Mouse (Mus musculus): ENCODE measurements around the gene Gm21818.
"Not testable (repeated sequence)": the region's sequence is repeated elsewhere in the genome, so short reads cannot be mapped to it uniquely, and the experiment has no call there.

Gm21818 gene

DNA sequence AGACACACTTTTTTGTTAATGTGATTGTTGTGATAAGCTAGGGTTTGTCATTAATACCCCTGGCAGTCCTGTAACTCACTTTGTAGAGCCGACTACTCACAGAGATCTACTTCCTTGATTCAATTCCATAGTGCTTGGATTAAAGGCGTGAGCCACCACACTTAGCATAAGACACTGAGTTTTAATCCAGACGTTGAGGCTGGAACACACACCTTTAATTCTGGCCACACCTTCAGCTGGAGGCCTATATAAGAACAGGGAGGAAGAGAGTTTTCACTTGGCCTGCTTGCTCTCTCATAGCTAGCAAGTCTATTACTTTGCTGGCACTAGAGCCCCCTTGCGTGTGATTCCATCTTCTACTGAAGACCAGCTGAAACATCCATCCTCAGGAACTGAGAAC, at the start of gene Gm21818:
Gene Gm21818 (plus strand): TSS at position 301 of the 400 bp plus-strand sequence.
- DNase-seq (ENCODE audit: low spot score), result not testable (repeated sequence)

DNA sequence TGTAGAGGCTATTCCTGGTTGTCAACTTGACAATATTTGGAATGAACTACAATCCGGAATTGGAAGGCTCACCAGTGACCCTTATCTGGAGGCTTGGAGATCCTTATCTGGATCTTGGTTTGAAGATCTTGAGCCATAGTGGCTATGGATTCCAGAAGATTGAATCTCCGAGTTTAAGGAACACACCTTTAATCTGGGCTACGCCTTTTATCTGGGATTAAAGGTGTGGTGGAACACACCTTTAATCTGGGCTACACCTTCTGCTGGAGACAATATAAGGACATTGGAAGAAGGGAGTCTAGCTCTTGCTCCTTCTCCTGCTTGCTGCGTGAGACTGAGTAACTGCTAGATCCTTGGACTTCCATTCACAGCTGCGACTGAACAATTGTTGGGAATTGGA, 32.3 kb upstream of the Gm21818 start, which contains the start of gene Gm20767:
Gene Gm20767 (plus strand): TSS at position 301 of the 400 bp plus-strand sequence.
- DNase-seq (ENCODE audit: low spot score), result not testable (repeated sequence)

DNA sequence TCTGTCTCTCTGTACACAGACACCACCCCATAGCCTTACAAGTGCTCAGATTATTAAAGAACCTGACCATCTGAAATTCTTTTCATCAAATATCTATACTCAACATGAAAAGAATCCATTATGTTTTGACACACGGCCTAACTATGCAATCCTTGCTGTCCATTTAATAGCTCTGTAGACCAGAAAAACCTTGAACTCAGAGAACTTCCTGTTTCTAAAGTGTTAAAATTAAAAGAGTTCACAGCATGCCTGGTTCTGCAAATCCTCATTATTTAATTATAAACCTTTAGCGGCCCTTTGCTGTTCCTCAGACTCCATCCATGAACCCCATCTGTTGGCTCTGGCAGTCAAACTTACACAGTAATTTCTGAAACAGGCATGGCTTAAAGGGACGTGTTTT, 29.9 kb upstream of the Gm21818 start:
- DNase-seq (ENCODE audit: low spot score), result not testable (repeated sequence)

DNA sequence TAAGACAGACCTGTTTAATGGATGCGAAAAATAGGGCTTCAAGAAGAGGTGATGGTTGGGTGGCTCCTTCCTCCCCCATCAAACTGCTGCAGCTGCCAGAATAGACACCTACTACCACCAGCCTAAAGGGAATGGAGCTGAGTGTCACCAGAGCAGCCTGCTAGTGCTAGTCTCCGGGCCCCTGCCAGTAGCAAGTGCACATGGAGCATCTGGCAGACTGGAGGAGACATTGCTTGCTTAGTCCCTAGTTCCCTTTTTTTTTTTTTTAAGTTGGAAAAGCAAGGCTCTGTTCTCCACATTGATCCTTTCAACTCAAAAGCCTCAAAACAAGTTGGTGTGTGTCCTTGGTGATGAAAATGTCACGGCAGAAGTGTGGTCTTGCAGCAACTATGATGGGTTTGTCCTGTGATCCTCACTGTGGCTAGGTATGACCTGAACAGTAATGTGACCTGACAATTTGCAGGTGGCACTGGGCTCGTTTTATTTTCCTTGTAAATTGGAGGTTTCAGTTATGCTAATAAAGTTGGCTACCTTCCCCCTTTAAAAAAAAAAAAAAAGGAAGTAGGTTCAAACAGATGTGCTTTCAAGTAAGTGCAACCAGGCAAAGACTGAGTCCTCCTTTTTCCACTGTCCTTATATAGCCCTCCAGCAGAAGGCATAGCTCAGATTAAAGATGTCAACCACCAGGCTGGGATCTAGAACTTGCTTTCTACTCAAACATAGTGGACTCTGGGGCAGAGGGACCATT, 22.4 kb upstream of the Gm21818 start:
- not testable (repeated sequence) for DNase-seq (ENCODE audit: low spot score)

DNA sequence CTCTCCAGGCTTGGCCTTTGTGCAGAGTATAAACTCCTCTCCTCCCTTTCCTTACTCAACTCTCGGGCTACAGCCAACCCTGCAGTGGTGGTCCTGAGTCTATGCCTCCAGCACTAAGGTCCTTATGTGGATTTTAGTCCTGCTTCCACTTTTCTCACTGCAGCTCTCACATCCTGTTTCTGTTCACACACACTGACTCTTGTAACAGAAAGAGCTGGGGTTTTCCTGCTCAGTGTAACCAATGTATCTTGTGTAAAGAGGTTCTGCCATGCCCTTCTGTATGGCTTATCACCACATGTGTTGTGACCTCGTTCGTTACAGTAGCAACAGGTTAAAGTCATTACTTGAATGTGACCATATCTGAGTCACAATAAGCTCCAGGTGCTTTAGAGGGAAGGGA, 21.6 kb upstream of the Gm21818 start:
- DNase-seq (ENCODE audit: low spot score), result not testable (repeated sequence)

DNA sequence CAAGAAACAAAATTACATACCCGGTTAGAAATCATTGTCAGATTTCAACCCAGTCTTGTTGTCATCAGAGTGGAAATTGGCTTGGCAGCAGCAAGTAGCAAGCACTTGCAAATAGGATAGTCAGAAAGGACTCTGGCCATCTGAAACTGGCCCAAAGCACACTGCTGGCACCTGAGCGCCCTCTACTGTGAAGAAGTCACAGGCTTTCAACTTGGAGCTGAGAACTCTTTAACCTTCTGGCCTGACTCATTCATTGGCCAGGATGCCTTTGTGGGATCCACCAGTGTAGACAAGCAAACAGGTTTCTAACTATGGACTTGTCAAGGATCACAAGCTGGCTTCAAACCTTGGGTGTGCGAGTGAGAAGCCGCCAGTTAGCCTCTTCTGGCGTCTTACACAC, 3.9 kb upstream of the Gm21818 start:
- not testable (repeated sequence) for DNase-seq (ENCODE audit: low spot score)

DNA sequence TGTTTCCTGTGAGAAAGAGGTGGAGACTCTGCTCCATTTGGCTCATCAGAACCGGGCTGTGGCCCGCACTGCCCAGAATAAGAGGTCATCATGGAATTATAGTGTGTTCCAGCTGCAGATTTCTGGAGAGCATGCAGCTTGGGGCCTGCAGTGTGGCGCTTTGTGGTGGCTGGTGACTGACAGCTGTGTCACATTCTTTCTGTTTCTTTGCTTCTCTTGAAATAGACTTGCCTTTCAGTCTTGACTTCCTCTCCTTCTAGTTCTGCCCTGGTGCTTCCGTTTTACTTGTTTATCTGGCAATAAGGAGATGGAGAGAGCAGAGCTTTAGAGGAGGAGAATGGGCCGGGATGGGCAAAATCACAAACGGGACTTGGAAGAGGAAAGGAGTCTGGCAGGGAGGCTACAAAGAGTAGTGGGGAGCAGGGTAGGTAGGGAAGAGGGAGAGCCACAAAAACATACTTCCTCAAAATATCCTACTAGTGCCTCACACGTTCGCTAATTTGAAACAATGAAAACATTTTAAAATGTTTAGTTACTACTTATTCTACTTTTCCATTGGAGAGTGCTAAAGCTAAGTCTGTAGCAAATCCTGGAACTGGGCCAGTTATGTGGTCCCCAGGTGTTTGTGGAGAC, 24.1 kb downstream of the Gm21818 start:
- not testable (repeated sequence) for DNase-seq (ENCODE audit: low spot score)

DNA sequence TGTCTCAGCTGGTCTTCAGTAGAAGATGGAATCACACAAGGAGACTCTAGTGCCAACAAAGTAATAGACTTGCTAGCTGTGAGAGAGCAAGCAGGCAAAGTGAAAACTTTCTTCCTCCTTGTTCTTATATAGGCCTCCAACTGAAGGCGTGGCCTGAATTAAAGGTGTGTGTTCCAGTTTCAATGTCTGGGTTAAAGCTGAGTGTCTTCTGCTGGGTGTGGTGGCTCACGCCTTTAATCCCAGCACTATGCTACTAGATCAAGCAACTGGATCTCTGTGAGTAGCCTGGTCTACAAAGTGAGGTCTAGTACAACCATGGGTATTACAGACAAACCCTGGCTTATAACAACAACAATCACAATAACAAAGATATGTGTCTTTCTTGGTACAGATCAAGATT, 43.6 kb downstream of the Gm21818 start, which contains the start of gene Gm21762:
Gene Gm21762 (minus strand): TSS at position 101 of the 400 bp plus-strand sequence.
- DNase-seq (ENCODE audit: low spot score), result not testable (repeated sequence)

DNA sequence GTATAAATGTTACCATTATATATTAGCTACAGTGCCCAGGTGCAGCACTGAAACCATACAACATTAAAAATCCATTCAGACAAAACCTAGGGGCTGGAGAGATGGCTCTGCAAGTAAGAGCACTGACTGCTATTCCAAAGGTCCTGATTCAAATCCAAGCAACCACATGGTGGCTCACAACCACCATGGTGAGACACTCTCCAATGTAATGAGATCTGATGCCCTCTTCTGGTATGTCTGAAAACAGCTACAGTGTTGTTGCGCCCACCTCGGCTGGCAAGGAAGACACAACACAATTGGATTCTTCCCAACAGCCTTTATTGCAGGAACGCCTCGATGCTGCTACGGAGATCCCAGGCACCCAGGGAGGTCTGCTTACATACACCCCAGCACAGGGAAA, 48.7 kb downstream of the Gm21818 start:
- DNase-seq (ENCODE audit: low spot score), result not testable (repeated sequence)

DNA sequence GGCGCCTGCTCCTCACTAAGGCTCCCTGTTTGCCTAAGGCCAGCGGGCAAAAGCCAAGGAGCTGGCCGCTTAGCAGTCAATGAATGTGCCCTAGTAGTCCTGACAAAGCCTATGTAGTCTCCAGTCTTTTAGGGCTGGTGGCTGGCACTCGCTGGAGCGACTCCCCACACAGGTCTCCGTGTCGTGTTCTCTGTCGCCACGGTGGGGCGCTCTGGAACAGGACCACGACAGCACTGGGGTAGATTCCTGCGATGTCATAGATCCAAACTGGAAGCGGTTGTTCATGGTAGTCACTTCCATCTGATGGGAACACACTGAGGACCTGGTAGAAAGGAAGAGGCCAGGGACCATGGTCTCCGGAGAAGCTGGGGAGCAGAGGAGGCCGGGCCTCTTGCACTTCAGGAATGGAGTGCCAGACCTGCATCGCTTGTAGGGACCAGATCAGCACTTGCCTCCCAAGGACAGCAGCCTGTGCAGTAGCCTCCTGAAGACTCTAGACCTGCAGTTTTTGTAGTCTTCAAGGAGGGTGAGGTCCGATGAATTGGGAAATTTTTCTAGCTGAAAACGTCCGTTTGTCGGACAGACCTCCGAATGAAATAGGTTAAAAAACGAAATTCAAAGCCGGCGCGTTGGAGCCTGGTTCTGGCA, 50.9 kb downstream of the Gm21818 start:
- not testable (repeated sequence) for DNase-seq (ENCODE audit: low spot score)
